Mouse (Mus musculus): ENCODE measurements around the gene Carmil1. TPM values are rescaled to one million over a fixed set of nuclear protein-coding genes. Genes with fewer than 3 reads are reported as not detected.

The Carmil1 gene
- 2.6 TPM for polyA plus RNA-seq (2012; fragmentation: generic; extraction: Trizol)

DNA sequence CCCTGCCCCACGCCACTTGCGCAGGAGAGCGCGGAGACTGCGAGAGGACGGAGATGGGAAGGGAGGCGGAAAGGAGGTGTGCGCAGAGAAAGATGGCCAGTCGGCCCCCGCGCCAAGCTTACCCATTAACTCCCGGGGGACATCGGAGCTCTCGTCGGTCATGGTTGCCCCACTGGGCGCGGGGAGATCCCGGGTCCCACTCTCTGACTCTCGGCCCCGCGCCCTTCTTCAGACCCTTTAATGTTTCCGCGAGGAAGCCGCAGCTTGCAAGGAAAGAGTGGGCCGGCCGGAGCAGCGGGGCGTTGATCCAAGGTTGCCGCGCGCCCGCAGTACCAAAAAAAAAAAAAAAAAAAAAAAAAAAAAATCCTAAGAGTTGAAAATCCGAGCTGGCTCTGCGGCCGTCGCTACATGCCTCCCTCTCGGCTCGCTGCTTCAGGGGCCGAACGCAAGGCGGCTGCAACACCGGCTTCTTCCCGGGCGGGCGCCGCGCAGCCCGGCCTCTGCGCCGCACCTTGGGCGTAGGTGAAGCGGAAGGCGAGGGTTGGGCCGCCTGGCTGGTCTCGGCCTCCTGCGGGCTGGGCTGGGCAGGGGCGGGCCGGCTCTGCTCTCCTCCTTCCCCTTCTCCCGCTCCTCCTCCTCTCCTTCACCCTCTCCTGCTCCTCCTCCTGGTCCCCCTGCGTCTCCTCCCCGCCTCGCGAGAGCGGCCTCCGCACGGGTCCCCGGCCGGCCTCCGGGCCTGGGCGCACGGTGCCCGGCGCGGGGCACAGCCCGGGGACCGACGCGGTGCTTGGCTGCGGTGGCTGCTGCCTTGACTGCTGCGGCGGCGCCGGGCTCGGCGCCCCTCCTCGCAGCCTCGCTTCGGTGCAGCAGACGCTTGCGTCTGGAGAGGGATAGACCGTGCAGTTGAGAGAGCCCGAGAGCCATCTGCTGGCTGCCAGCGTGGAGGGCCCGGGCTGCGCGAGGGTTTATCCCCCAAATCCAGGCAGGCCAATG is at the start of gene Carmil1:
Gene Carmil1, minus strand, starts transcription at position 357 of the 993 bp plus-strand sequence.
- H3K27me3 ChIP-seq (ENCODE audit: control insufficient read depth, insufficient read depth, insufficient read length) = no peaks in the 10 kb centered on the region
- H3K79me2 ChIP-seq (ENCODE audit: control insufficient read depth, insufficient read depth) = no peaks in the 10 kb centered on the region
- no peaks in the 10 kb centered on the region for H3K36me3 ChIP-seq (ENCODE audit: control insufficient read depth, insufficient read depth)
- TF ChIP-seq TCF12 (IDR thresholded peaks at IDR 0.05; ENCODE audit: insufficient read depth, poor library complexity, severe bottlenecking) (no peak), MYOD1 (IDR thresholded peaks at IDR 0.05; ENCODE audit: control insufficient read depth in 1 of 3, insufficient read length in 2 of 3, low read depth in 2 of 3) (peak in 1 of 3 experiments; percentile 15), REST (IDR thresholded peaks at IDR 0.05; ENCODE audit: insufficient read depth, insufficient read length) (no peak), MYOG (IDR thresholded peaks at IDR 0.05; ENCODE audit: control insufficient read depth in 1 of 3, insufficient read depth in 1 of 3, insufficient read length in 2 of 3, low read depth in 2 of 3) (peak in 1 of 3 experiments; percentile 26), POLR2AphosphoS2 (IDR thresholded peaks at IDR 0.05; ENCODE audit: insufficient read length, low read depth) (no peak), TCF3 (IDR thresholded peaks at IDR 0.05; ENCODE audit: insufficient read length, low read depth) (no peak), POLR2A (IDR thresholded peaks at IDR 0.05; ENCODE audit: insufficient read length, low read depth) (peak; percentile 60), E2F4 (IDR thresholded peaks at IDR 0.05; ENCODE audit: insufficient read depth) (no peak), USF1 (IDR thresholded peaks at IDR 0.05; ENCODE audit: low read depth) (no peak), SRF (IDR thresholded peaks at IDR 0.05; ENCODE audit: control insufficient read depth, insufficient read length, low read depth) (no peak), CEBPB (IDR thresholded peaks at IDR 0.05; ENCODE audit: insufficient read depth, poor library complexity, severe bottlenecking) (no peak), MAX (IDR thresholded peaks at IDR 0.05; ENCODE audit: low read depth) (no peak)
- H3ac ChIP-seq (ENCODE audit: control insufficient read depth, insufficient read length) = peak within 1 kb of the TSS; percentile 44
- H3K4me2 ChIP-seq (ENCODE audit: low read depth) = peak within 1 kb of the TSS; percentile 73
- H3K4me3 ChIP-seq = peak within 1 kb of the TSS; percentile 37

DNA sequence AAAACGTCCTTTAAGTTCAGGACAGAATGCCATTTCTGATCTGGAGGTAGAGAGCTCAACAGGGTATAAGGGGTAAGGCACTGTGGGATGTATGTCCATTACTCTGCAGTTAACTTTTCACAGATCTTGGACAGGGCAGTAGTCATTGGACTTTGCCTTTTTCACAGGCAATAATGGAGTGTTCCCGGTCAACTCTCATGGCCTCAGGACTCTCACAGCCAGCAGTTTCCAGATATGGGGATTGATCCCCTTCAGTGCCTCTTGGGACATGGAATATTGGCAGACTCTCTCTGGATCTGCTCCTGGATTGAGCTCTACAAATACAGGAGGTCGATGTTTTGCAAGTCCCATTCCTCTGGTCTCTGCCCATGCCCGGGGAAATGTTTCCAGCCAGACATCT is 49.5 kb upstream of the Carmil1 start:
- H3K4me3 ChIP-seq = no peak overlapping the region
- no peak overlapping the region for H3K4me2 ChIP-seq (ENCODE audit: low read depth)
- TF ChIP-seq MYOD1 (IDR thresholded peaks at IDR 0.05; ENCODE audit: control insufficient read depth in 1 of 3, insufficient read length in 2 of 3, low read depth in 2 of 3) (no peak), REST (IDR thresholded peaks at IDR 0.05; ENCODE audit: insufficient read depth, insufficient read length) (no peak), SRF (IDR thresholded peaks at IDR 0.05; ENCODE audit: control insufficient read depth, insufficient read length, low read depth) (no peak), E2F4 (IDR thresholded peaks at IDR 0.05; ENCODE audit: insufficient read depth) (no peak), TCF12 (IDR thresholded peaks at IDR 0.05; ENCODE audit: insufficient read depth, poor library complexity, severe bottlenecking) (no peak), TCF3 (IDR thresholded peaks at IDR 0.05; ENCODE audit: insufficient read length, low read depth) (no peak), MAX (IDR thresholded peaks at IDR 0.05; ENCODE audit: low read depth) (no peak), USF1 (IDR thresholded peaks at IDR 0.05; ENCODE audit: low read depth) (no peak), POLR2A (IDR thresholded peaks at IDR 0.05; ENCODE audit: insufficient read length, low read depth) (no peak), POLR2AphosphoS2 (IDR thresholded peaks at IDR 0.05; ENCODE audit: insufficient read length, low read depth) (no peak)
- no peaks in the 10 kb centered on the region for H3K36me3 ChIP-seq (ENCODE audit: control insufficient read depth, insufficient read depth)
- H3ac ChIP-seq (ENCODE audit: control insufficient read depth, insufficient read length) = no peak overlapping the region
- peaks cover 36% of the 10 kb centered on the region for H3K27me3 ChIP-seq (ENCODE audit: control insufficient read depth, insufficient read depth, insufficient read length)
- no peaks in the 10 kb centered on the region for H3K79me2 ChIP-seq (ENCODE audit: control insufficient read depth, insufficient read depth)

DNA sequence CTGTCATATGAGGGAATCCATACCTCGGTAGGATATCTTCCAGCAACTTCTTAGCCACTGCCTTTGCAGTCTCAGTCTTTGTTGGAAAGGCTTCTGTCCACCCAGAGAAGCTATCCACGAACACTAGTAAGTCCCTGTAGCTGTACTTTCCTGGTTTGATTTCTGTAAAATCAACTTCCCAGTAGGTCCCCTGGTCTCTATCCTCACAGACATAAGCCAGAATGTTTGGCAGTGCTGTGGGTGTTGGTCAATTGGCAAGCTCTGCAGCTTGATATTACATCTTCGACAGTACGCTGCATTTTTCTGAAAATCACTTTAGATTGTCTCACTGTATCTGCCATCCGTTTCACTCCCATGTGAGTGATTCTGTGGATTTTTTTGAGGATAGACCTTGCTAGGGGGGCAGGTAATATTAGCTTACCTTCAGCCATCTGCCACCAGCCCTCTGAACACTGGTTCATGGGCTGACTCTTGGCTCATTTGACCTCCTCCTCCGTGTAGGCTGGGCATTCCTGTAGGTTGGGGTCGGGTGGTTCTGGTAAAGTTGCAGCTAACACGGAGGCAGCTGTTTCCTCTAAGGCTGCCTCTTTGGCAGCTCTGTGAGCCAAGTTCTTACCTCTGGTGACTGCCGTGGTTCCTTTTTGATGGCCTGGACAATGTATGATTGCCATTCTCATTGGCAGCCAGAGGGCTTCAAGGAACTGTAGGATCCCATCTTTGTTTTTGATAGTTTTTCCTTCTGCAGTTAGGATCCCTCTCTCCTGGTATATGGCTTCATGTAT is 47.6 kb upstream of the Carmil1 start:
- H3K36me3 ChIP-seq (ENCODE audit: control insufficient read depth, insufficient read depth) = no peaks in the 10 kb centered on the region
- H3K4me3 ChIP-seq = no peak overlapping the region
- H3ac ChIP-seq (ENCODE audit: control insufficient read depth, insufficient read length) = no peak overlapping the region

DNA sequence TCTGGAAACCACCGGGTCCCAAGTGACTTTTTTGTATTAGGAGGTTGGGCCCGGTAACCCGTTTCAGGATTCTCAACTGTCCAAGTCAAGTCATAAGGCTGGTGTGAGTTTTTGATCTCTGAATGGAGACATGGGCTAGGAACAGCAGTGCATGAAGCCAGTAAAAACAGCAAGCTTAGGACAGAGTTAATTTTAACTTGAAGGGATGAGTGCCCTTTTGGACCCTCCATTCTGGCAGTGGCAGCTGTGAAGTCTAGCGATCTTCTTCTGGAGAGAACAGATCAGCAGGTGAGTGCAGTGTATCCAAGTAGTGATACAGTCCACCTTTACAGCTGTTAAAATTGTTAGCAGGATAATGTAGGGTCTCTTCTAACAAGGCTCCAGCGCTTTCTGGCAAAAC is 46.6 kb upstream of the Carmil1 start, which contains the start of gene Cmah:
Gene Cmah, plus strand, starts transcription at position 204 of the 400 bp plus-strand sequence.
- TF ChIP-seq CEBPB (IDR thresholded peaks at IDR 0.05; ENCODE audit: insufficient read depth, poor library complexity, severe bottlenecking) (no peak), MYOD1 (IDR thresholded peaks at IDR 0.05; ENCODE audit: control insufficient read depth in 1 of 3, insufficient read length in 2 of 3, low read depth in 2 of 3) (no peak), MYOG (IDR thresholded peaks at IDR 0.05; ENCODE audit: control insufficient read depth in 1 of 3, insufficient read depth in 1 of 3, insufficient read length in 2 of 3, low read depth in 2 of 3) (no peak), TCF12 (IDR thresholded peaks at IDR 0.05; ENCODE audit: insufficient read depth, poor library complexity, severe bottlenecking) (no peak), USF1 (IDR thresholded peaks at IDR 0.05; ENCODE audit: low read depth) (no peak), POLR2AphosphoS2 (IDR thresholded peaks at IDR 0.05; ENCODE audit: insufficient read length, low read depth) (no peak), SRF (IDR thresholded peaks at IDR 0.05; ENCODE audit: control insufficient read depth, insufficient read length, low read depth) (no peak), MAX (IDR thresholded peaks at IDR 0.05; ENCODE audit: low read depth) (no peak), REST (IDR thresholded peaks at IDR 0.05; ENCODE audit: insufficient read depth, insufficient read length) (no peak), E2F4 (IDR thresholded peaks at IDR 0.05; ENCODE audit: insufficient read depth) (no peak), TCF3 (IDR thresholded peaks at IDR 0.05; ENCODE audit: insufficient read length, low read depth) (no peak), POLR2A (IDR thresholded peaks at IDR 0.05; ENCODE audit: insufficient read length, low read depth) (no peak)
- no peaks in the 10 kb centered on the region for H3K36me3 ChIP-seq (ENCODE audit: control insufficient read depth, insufficient read depth)
- H3K27me3 ChIP-seq (ENCODE audit: control insufficient read depth, insufficient read depth, insufficient read length) = peaks cover 36% of the 10 kb centered on the region
- no peak within 1 kb of the TSS for H3ac ChIP-seq (ENCODE audit: control insufficient read depth, insufficient read length)
- H3K79me2 ChIP-seq (ENCODE audit: control insufficient read depth, insufficient read depth) = no peaks in the 10 kb centered on the region
- H3K4me3 ChIP-seq = no peak within 1 kb of the TSS
- H3K4me2 ChIP-seq (ENCODE audit: low read depth) = no peak within 1 kb of the TSS

More for the DNA sequence above, 47.6 kb upstream of the Carmil1 start:
- Histone ChIP-seq H3K79me2 (ENCODE audit: control insufficient read depth, insufficient read depth) (no peaks in the 10 kb centered on the region), H3K4me2 (ENCODE audit: low read depth) (no peak overlapping the region), H3K27me3 (ENCODE audit: control insufficient read depth, insufficient read depth, insufficient read length) (peaks cover 36% of the 10 kb centered on the region)
- TF ChIP-seq SRF (IDR thresholded peaks at IDR 0.05; ENCODE audit: control insufficient read depth, insufficient read length, low read depth) = no peak
- no peak for TF ChIP-seq REST (IDR thresholded peaks at IDR 0.05; ENCODE audit: insufficient read depth, insufficient read length)
- no peak for TF ChIP-seq TCF12 (IDR thresholded peaks at IDR 0.05; ENCODE audit: insufficient read depth, poor library complexity, severe bottlenecking)
- TF ChIP-seq POLR2A (IDR thresholded peaks at IDR 0.05; ENCODE audit: insufficient read length, low read depth) = no peak

Data from myocyte (in vitro differentiated cells).